Mouse (Mus musculus) small intestine, adult 2 months (tissue): Measurements from ENCODE around the gene Nfib. TPM values are rescaled to one million over a fixed set of nuclear protein-coding genes. Genes with fewer than 3 reads are reported as not detected.

Source experiments
- H3K27ac ChIP-seq: fragments of 200-500 bp; 2 replicates; pipeline ENCODE4 v1.5.1; 2012; ENCODE audit warnings: low read depth, low read length, control low read depth, inconsistent platforms; ENCODE audit not compliant: insufficient read depth
- H3K27me3 ChIP-seq: fragments of 200-500 bp; 2 replicates; pipeline ENCODE4 v1.6.1; 2012; ENCODE audit warnings: mild to moderate bottlenecking, moderate library complexity, low read length, inconsistent platforms; ENCODE audit not compliant: control insufficient read depth, insufficient read depth
- H3K36me3 ChIP-seq: fragments of 200-500 bp; 2 replicates; pipeline ENCODE4 v1.6.1; 2012; ENCODE audit warnings: mild to moderate bottlenecking, low read length, control low read depth, inconsistent platforms; ENCODE audit not compliant: control insufficient read depth, insufficient read depth
- H3K4me1 ChIP-seq: fragments of 200-500 bp; 2 replicates; pipeline ENCODE4 v1.6.1; 2012; ENCODE audit warnings: low read length, inconsistent platforms, mixed read lengths; ENCODE audit not compliant: control insufficient read depth, insufficient read depth, insufficient read length
- H3K4me3 ChIP-seq: fragments of 200-500 bp; 2 replicates; pipeline ENCODE4 v1.5.1; 2012; ENCODE audit warnings: low read depth, mild to moderate bottlenecking, control low read depth, inconsistent platforms, low read length, moderate library complexity
- CTCF ChIP-seq: fragments of 200-500 bp; IDR thresholded peaks from 2 replicates; pipeline ENCODE4 v1.5.1; 2012; ENCODE audit warnings: low read depth, mild to moderate bottlenecking, control low read depth, inconsistent platforms, low read length, moderate library complexity, mixed read lengths; ENCODE audit not compliant: insufficient replicate concordance, insufficient read length; ENCODE audit errors: extremely low read depth
- POLR2A ChIP-seq: fragments of 200-500 bp; IDR thresholded peaks from 2 replicates; pipeline ENCODE4 v1.6.1; 2012; ENCODE audit warnings: low read depth, mild to moderate bottlenecking, control low read depth, inconsistent platforms, low read length, moderate library complexity
- WGBS: fragments of 180-500 bp; shearing (Covaris S2); methylation state at CpG from one replicate; pipeline ENCODE4 v1.1.7; 2018; 5-methylcytosine and 5-hydroxymethylcytosine counted together
- polyA plus RNA-seq: library from polyadenylated mRNA; depleted of rRNA; stranded (reverse); fragments of >200 nt; gene quantifications from 2 replicates; pipeline ENCODE4 v1.2.3, GENCODE M21; 2012

The Nfib gene
- polyA plus RNA-seq, 1 experiment: 4.7 TPM

- no peaks in the 10 kb centered on the region for H3K27me3 ChIP-seq
- no peaks in the 10 kb centered on the region for H3K36me3 ChIP-seq
- no peak overlapping the region for H3K27ac ChIP-seq
- no peak overlapping the region for H3K4me3 ChIP-seq
- H3K4me1 ChIP-seq: peaks cover 8% of the 10 kb centered on the region; the same call in 1 of the 2 replicates
- 89% methylated on average over 5 of the region's 5 CpGs for WGBS
- TF ChIP-seq CTCF (no peak), POLR2A (no peak)
These were observed 299.8 kb downstream of the Nfib start for GRCm38 (mm10) chr4:82405791-82406190.

- 17% methylated on average over 13 of the region's 13 CpGs for WGBS
- TF ChIP-seq CTCF (no peak), POLR2A (no peak)
- Histone ChIP-seq H3K36me3 (no peaks in the 10 kb centered on the region), H3K27ac (peak overlapping the region; percentile 69; the same call in 1 of the 2 replicates), H3K4me1 (peaks cover 13% of the 10 kb centered on the region), H3K4me3 (peak overlapping the region; percentile 37), H3K27me3 (no peaks in the 10 kb centered on the region)
These were observed 301.4 kb downstream of the Nfib start for GRCm38 (mm10) chr4:82403975-82404651.

DNA sequence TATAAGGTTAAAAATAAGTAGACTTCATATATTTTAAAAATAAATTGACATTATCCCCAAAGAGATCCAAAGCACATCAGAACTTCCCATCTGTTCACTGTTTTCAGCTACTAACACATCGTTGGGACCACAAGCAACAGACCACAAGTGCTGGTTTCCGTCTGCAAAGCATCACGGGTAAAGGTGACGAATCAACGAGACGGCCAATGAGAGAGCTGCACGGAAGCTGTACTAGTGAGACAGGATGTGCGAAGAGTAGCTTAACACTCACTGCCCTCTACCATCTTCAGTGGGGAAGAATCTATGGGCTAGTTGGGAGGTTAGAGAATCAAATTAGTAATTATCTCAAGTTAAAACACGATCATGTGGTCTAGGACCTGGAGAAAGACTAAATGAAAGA lies 302.9 kb downstream of the Nfib start:
- TF ChIP-seq CTCF (no peak), POLR2A (no peak)
- WGBS: 95% methylated on average over 9 of the region's 9 CpGs
- Histone ChIP-seq H3K36me3 (no peaks in the 10 kb centered on the region), H3K27ac (no peak overlapping the region), H3K4me1 (peaks cover 13% of the 10 kb centered on the region), H3K27me3 (no peaks in the 10 kb centered on the region), H3K4me3 (no peak overlapping the region)

DNA sequence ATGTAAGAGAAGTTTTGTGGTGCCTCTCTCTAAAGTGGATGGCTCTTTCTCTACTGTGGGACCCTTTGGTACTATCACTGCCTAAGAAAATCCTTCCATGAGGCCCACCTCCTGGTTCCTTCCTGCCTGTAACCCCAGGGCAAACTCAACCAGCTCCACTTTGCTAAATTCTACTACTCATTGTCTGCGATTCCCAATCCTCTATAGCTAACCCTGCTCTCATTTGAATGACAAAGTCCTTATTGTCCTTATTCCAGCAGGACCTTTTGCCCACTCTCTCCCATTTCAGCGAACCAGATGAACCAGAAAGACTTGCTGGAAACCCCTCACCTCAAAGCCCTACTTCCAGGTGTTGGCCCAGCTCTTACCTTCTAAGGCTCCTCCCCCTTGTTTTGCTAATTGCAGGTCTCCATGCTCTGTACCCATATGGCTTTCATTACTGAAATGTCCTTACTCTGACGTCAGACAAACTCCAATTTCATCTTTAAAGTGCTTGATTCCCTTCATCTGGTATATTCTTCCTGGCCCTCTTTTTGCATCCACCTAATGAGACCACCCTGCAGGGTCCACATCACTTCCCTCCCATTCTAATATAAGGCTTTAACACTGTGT lies 304.0 kb downstream of the Nfib start:
- TF ChIP-seq POLR2A (no peak), CTCF (no peak)
- no peaks in the 10 kb centered on the region for H3K36me3 ChIP-seq
- WGBS: 64% methylated on average over 3 of the region's 3 CpGs

GRCm38 (mm10) chr4:82400536-82400935 lies 305.0 kb downstream of the Nfib start:
- WGBS: 18% methylated on average over 5 of the region's 5 CpGs
- no peaks in the 10 kb centered on the region for H3K36me3 ChIP-seq
- H3K4me1 ChIP-seq: peaks cover 12% of the 10 kb centered on the region
- no peak overlapping the region for H3K4me3 ChIP-seq
- peak overlapping the region; percentile 16; the same call in 1 of the 2 replicates for H3K27ac ChIP-seq
- TF ChIP-seq CTCF (no peak), POLR2A (no peak)
- no peaks in the 10 kb centered on the region for H3K27me3 ChIP-seq

More for the DNA sequence above, 304.0 kb downstream of the Nfib start:
- Histone ChIP-seq H3K4me3 (no peak overlapping the region), H3K27ac (no peak overlapping the region), H3K4me1 (peaks cover 13% of the 10 kb centered on the region), H3K27me3 (no peaks in the 10 kb centered on the region)

DNA sequence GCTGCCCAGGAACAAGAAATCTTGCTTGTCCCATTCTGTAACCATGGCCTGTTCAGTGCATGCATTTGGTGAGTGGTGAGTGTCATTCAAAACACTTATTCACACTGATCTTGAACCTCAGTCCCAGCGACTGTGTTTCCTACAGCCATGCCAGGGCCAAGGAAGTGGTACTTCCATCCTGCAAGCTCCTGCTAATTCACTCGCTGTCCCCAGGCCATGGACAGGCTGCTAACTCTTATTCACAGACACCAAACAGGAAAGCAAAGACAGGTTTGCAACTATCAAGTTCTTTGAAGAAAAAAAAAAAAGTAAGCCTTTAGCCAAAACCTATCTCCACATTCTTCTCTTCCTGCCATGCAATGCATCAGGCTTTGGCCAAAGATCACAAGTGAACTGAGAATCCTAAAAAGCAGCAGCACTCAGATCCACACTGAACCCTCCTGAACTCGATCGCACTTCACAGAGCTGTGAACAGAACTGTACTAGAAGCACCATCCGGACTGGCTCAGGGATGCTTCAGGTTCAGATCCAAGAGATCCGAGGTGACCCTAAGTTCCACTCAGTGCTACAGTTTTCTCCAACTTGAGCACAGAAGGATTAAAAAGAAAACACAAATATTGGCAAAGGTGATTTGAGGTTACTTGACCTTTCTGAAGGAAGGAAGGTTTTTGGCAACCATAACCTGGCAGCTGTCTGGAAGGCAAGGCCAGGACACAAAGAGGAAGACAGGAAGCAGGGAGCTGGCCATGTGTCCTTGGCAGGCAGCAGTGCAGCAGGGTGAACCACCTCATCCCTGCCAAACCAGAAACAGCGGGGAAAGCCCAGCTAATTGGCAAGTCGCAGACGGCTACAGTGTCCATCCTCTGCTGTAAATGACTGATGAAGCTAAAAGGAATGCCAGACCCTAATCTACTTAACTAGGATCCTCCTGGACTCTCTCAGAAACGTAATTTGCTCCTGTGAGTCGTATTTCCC lies 305.9 kb downstream of the Nfib start:
- 0 out of 2 replicates have a peak overlapping the region, but pooled peaks have one; percentile 16 for H3K27ac ChIP-seq
- H3K27me3 ChIP-seq: no peaks in the 10 kb centered on the region
- peaks cover 9% of the 10 kb centered on the region for H3K4me1 ChIP-seq
- no peak overlapping the region for H3K4me3 ChIP-seq
- no peak for TF ChIP-seq POLR2A
- TF ChIP-seq CTCF: no peak
- WGBS: 44% methylated on average over 11 of the region's 11 CpGs
- no peaks in the 10 kb centered on the region for H3K36me3 ChIP-seq

DNA sequence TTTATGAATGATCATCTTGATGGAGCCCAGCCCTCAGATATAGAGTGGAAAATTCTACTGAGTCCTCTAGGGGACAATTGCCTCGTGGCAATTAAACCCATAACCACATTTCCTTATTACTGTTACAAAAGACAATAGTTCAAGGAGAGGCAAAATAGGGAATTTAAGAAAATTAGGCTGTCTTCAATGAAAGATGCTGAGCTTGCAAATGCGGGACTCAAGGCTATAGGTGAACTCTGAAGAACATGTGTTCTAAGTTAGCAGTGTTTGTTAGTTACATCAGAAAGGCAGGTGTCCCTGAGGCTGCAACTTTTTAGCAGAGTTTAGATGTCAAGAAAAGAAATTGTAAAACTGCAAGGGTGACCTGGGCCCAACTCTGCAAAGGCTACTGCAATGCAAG lies 307.3 kb downstream of the Nfib start:
- no peaks in the 10 kb centered on the region for H3K36me3 ChIP-seq
- WGBS: 53% methylated on average over 2 of the region's 2 CpGs
- peaks cover 12% of the 10 kb centered on the region for H3K4me1 ChIP-seq
- TF ChIP-seq POLR2A (no peak), CTCF (no peak)
- H3K27me3 ChIP-seq: no peaks in the 10 kb centered on the region
- H3K27ac ChIP-seq: no peak overlapping the region
- H3K4me3 ChIP-seq: no peak overlapping the region
